Mouse (Mus musculus): Measurements from ENCODE around the gene Gnb5. TPM values are rescaled to one million over a fixed set of nuclear protein-coding genes. Genes with fewer than 3 reads are reported as not detected.

Gnb5 gene
- polyA plus RNA-seq, 1 experiment from 2014 or later, result 83.9 TPM

DNA sequence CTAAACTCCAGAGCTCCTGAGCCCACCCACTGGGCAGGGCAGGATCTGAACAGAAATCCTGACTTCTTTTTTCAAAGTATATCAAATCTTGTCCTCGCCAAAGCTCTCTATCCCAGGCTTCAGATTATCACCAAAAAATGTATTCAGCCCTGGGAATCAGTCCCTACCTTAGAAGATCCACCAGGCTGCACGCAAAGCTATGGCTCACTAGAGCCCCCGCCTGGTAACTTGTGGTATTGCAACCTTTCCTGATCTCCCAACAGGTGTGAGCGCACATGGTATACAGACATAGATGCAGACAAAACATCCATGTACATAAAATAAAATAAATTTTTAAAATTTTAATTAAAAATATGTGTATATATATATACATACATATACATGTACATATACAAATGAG, 5.9 kb downstream of the Gnb5 start:
- Histone ChIP-seq H3K27ac (replicated peaks) (no peak overlapping the region), H3K4me1 (replicated peaks) (peaks cover 25% of the 10 kb centered on the region), H3K4me2 (no peak overlapping the region), H3K9me3 (no peaks in the 10 kb centered on the region), H3K36me3 (no peaks in the 10 kb centered on the region), H3K4me3 (no peak overlapping the region), H3K9ac (no peak overlapping the region), H3K27me3 (no peaks in the 10 kb centered on the region)
- 16% methylated on average over 4 of the region's 4 CpGs for WGBS
- no peak for ATAC-seq (ENCODE audit: low FRiP score, low read depth)

DNA sequence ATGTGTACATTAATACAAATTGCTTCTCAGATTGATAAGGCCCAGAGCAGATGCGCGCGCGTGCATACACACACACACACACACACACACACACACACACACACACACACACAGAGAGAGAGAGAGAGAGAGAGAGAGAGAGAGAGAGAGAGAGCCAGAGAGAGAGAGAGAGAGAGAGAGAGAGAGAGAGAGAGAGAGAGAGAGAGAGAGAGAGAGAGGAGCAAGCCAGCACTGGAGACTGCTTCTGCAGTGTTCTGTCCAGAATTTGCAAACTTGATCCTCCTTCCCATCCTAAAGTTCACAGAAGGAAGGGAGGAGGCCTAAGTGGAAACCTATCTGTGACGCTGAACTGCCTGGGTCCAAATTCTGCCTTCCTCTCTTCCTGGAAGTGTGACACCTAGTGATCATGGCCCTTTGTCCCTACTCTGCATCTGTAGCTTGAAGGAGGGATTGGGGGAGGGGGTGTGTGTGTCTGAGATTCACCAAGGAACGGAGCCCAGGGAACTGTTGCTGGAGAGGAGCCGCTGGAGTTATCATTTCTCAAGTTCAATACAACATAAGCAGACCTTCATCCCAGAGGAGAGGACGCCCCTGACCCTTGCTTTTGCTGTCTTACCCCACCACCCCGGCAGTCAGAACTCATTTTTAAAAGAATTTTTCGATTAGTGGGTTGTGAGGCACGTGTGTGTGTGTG, 7.2 kb downstream of the Gnb5 start:
- WGBS, result 27% methylated on average over 11 of the region's 11 CpGs
- Histone ChIP-seq H3K27me3 (no peaks in the 10 kb centered on the region), H3K27ac (replicated peaks) (peak overlapping the region; percentile 92), H3K9me3 (no peaks in the 10 kb centered on the region), H3K4me1 (replicated peaks) (peaks cover 25% of the 10 kb centered on the region), H3K9ac (peak overlapping the region; percentile 80; the same call in 1 of the 2 replicates), H3K4me3 (peak overlapping the region; percentile 76), H3K36me3 (no peaks in the 10 kb centered on the region), H3K4me2 (peak overlapping the region; percentile 86)
- ATAC-seq (ENCODE audit: low FRiP score, low read depth), result peak; percentile 47

DNA sequence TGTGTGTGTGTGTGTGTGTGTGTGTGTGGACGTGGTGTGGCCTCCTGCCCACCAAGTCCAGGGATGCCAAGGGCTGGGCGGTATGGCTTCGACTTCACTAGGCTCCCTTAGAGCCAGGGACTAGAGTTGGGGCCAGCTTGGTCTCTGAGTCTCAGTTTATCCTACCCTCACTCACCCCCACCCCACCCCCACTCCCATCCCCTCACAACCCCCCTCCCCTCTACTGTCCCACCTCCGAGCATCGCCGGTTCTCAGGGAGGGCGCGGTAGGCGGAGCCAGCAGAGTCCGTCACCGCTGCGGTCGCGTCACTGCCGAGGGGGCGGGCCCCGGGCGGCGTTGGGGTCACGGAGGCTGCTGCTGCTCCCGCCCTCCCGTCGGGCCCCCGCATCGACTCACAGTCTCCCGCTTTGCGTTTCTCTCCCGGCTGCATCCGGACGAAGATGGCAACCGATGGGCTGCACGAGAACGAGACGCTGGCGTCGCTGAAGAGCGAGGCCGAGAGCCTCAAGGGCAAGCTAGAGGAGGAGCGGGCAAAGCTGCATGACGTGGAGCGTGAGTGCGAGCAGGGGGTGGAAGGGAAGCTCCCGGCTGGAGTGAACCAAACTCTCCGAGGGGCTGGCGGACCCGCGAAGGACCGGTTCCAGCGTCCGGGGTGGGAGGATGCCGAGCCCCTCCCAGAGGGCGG, 7.9 kb downstream of the Gnb5 start:
- peak overlapping the region; percentile 92 for H3K27ac ChIP-seq (replicated peaks)
- peak overlapping the region; percentile 76 for H3K4me3 ChIP-seq
- no peaks in the 10 kb centered on the region for H3K36me3 ChIP-seq
- peak overlapping the region; percentile 86 for H3K4me2 ChIP-seq
- ATAC-seq (ENCODE audit: low FRiP score, low read depth), result peak; percentile 88
- no peaks in the 10 kb centered on the region for H3K27me3 ChIP-seq
- peak overlapping the region; percentile 80 for H3K9ac ChIP-seq
- peaks cover 25% of the 10 kb centered on the region for H3K4me1 ChIP-seq (replicated peaks)
- WGBS, result under 1% methylated on average over 52 of the region's 52 CpGs
- no peaks in the 10 kb centered on the region for H3K9me3 ChIP-seq

DNA sequence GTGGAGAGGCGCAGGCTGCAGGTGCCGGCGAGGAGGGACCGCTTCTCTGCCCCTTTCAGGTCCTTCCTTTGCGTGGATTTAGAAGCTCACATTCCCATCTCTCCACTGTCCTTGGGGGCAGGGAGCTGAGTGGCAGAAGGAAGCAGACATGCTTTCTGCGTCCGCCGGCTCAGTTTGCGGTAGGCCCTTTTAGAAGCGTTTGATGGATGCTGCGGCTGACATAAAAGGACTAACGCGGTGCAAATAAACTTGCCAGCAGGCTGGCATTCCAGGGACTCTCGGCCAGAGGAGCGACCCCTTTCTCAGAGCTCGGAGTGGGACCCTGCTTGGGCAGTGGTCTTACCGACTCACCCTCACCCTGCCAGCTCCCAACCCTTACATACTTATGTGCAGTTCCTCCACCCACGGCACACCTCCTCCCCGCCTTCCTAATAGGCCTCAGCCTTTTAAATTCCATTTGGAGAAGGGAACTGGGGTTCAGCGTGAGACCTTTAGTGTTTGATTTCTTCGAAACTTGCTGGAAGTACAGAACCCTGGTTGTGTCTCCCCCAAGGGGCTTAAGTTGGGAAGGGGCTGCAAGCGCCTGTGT, 8.5 kb downstream of the Gnb5 start:
- peaks cover 29% of the 10 kb centered on the region for H3K4me1 ChIP-seq (replicated peaks)
- peak overlapping the region; percentile 80 for H3K9ac ChIP-seq
- H3K4me2 ChIP-seq, result peak overlapping the region; percentile 86
- peak overlapping the region; percentile 92 for H3K27ac ChIP-seq (replicated peaks)
- 2% methylated on average over 22 of the region's 22 CpGs for WGBS
- peak overlapping the region; percentile 76 for H3K4me3 ChIP-seq
- H3K36me3 ChIP-seq, result no peaks in the 10 kb centered on the region
- ATAC-seq (ENCODE audit: low FRiP score, low read depth), result 0 out of 2 replicates have a peak, but pooled peaks have one; percentile 4
- H3K9me3 ChIP-seq, result no peaks in the 10 kb centered on the region
- no peaks in the 10 kb centered on the region for H3K27me3 ChIP-seq

DNA sequence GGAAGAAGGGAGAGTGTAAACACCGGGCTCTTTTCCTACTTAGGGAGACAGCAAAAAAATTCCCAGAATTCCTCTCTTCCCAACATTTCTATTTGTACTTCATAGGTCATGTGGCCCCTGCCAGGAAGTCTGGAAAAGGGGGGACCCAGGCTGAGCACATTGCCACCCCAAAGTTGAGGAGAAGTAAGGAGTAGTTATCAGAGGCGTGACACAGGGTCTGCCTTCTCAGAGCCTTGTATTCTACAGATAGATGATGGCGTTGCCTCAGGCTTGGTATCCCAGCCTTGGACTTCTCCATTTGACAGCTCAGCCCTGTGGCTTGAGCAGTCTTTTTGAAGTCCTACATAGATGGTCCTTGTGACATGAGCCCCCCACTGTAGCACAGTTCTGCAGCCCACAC, 9.2 kb downstream of the Gnb5 start:
- Histone ChIP-seq H3K9ac (peak overlapping the region; percentile 80), H3K4me2 (peak overlapping the region; percentile 86), H3K27ac (replicated peaks) (no peak overlapping the region), H3K4me3 (peak overlapping the region; percentile 76), H3K9me3 (no peaks in the 10 kb centered on the region), H3K36me3 (no peaks in the 10 kb centered on the region), H3K4me1 (replicated peaks) (peaks cover 31% of the 10 kb centered on the region), H3K27me3 (no peaks in the 10 kb centered on the region)
- WGBS, result 66% methylated on average over 3 of the region's 3 CpGs
- no peak for ATAC-seq (ENCODE audit: low FRiP score, low read depth)

DNA sequence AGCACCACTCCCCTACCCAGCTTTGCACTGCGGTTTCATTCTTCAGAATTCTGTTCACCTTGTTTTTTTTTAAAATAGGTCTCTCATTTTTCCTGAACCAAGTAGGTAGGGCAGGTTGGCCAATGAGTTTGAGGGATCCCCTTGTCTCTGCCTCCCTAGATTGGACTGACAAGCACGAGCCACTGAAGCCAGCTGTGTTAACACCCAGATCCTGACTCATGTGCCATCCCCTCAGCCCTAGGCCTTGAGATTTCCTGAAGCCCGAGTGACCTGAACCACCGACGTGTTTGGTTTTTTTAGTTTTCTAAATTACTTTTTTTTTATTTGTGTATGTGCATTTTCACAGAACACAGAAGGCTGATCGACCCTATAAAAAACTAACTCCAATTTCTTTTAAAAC, 10.7 kb downstream of the Gnb5 start:
- H3K4me1 ChIP-seq (replicated peaks), result peaks cover 31% of the 10 kb centered on the region
- 95% methylated on average over 6 of the region's 6 CpGs for WGBS
- H3K9me3 ChIP-seq, result no peaks in the 10 kb centered on the region

DNA sequence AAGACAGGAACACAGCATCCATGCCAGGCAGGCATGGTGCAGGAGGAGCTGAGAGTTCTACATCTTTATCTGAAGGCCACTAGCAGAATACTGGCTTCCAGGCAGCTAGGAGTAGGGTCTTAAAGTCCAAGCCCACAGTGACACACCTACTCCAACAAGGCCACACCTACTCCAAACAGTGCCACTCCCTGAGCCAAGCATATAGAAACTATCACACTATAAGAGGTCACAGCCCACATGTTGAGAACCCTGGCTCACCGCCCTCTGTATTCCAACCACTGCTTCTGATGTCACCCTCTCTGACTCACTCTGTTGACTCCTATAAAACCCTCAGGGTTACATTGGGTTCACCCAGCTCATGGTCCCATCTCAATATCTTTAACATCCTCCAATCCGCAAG, 12.1 kb downstream of the Gnb5 start:
- no peak overlapping the region for H3K4me2 ChIP-seq
- 100% methylated on average over 2 of the region's 2 CpGs for WGBS
- no peak overlapping the region for H3K9ac ChIP-seq
- no peaks in the 10 kb centered on the region for H3K27me3 ChIP-seq
- H3K36me3 ChIP-seq, result no peaks in the 10 kb centered on the region
- H3K4me3 ChIP-seq, result no peak overlapping the region
- no peak for ATAC-seq (ENCODE audit: low FRiP score, low read depth)
- peaks cover 28% of the 10 kb centered on the region for H3K4me1 ChIP-seq (replicated peaks)
- no peaks in the 10 kb centered on the region for H3K9me3 ChIP-seq
- H3K27ac ChIP-seq (replicated peaks), result no peak overlapping the region

More for the DNA sequence above, 10.7 kb downstream of the Gnb5 start:
- Histone ChIP-seq H3K9ac (no peak overlapping the region), H3K4me3 (no peak overlapping the region), H3K27me3 (no peaks in the 10 kb centered on the region), H3K4me2 (no peak overlapping the region), H3K27ac (replicated peaks) (no peak overlapping the region), H3K36me3 (no peaks in the 10 kb centered on the region)
- no peak for ATAC-seq (ENCODE audit: low FRiP score, low read depth)

DNA sequence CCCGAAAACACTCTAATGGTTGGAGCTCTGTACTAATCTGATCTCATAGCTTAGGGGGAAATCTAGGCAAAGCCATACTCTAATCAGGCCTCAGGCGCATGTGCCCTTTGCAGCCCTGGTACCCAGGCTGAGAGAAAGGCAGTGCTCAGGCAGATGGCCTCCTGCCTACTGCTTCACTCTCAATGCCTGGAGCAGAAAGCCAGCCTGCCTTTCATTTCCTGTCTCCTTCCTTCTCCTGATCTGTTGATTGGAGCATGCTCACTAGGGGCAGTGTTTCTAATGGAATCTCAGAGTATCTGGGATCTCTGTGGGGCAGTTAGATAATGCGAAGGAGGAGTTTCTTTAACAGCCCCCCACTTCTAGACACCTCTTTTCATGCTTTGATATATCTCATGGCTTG, 13.3 kb downstream of the Gnb5 start:
- peak overlapping the region; percentile 40; the same call in 1 of the 2 replicates for H3K27ac ChIP-seq (replicated peaks)
- WGBS, result 74% methylated on average over 3 of the region's 3 CpGs
- H3K27me3 ChIP-seq, result no peaks in the 10 kb centered on the region
- no peaks in the 10 kb centered on the region for H3K36me3 ChIP-seq
- H3K9me3 ChIP-seq, result no peaks in the 10 kb centered on the region
- no peak overlapping the region for H3K9ac ChIP-seq
- no peak for ATAC-seq (ENCODE audit: low FRiP score, low read depth)
- H3K4me1 ChIP-seq (replicated peaks), result peaks cover 22% of the 10 kb centered on the region
- no peak overlapping the region for H3K4me2 ChIP-seq
- H3K4me3 ChIP-seq, result no peak overlapping the region

DNA sequence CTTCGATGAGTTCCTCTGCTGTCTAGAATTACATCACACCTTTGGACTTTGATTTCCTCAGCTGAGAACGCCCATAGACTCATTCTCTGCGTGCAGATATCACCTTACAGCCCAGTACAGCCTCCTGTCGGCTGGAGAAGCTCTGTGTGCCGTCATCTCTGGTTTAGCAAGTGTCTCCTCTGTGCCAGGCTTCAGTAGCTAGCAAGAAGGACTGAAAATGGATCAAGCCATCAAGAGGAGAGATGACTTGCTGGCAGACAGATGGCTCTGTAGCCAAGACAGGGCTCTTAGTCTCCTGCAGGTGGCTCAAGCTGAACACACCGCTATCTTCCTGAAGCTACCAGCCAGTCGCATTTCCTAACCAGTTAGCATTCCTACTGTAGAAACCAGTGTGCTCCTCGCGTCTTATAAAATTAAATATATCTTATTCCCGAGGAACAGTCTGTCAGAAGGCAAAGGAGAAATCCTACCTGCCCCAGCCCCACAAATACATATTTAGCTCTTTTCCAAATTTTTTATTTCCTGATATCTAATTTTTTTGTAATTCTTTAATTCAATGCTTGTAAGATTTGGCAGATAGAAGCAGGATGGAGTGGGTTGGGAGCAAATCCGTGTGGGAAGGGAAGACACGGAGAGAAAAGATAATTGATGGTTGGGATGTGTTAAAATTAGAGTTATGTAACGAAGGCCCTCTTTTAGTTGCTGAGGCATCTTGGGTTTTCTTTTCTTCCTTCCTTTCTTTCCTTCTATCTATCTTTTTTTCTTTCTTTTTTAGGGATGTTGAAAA, 16.2 kb downstream of the Gnb5 start:
- peaks cover 6% of the 10 kb centered on the region; the same call in 1 of the 2 replicates for H3K4me1 ChIP-seq (replicated peaks)
- H3K27me3 ChIP-seq, result no peaks in the 10 kb centered on the region
- no peak overlapping the region for H3K4me3 ChIP-seq
- no peaks in the 10 kb centered on the region for H3K36me3 ChIP-seq
- no peak overlapping the region for H3K9ac ChIP-seq
- H3K4me2 ChIP-seq, result no peak overlapping the region
- ATAC-seq (ENCODE audit: low FRiP score, low read depth), result no peak
- no peaks in the 10 kb centered on the region for H3K9me3 ChIP-seq
- no peak overlapping the region for H3K27ac ChIP-seq (replicated peaks)
- 84% methylated on average over 13 of the region's 13 CpGs for WGBS

DNA sequence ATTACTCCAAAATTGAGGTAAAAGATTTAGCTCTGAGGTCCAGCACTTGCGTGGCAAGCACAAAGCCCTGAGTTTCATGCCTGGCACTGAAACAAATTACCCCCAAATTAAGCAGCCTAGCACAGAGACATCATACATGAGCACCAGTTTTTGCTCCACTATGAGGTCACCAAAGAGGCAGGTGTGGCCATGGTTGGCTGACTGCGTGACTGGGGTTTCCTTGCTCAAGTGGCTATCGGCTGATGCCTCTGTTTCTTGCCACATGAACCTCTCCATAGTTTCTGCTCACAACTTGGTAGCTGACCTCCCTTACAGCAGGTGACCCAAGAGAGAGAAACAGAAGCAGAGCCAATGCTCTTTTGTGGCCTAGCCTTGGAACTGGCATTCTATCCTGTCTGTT, 22.0 kb downstream of the Gnb5 start:
- Histone ChIP-seq H3K4me3 (no peak overlapping the region), H3K4me2 (no peak overlapping the region), H3K4me1 (replicated peaks) (no peaks in the 10 kb centered on the region), H3K27ac (replicated peaks) (no peak overlapping the region), H3K9ac (no peak overlapping the region), H3K27me3 (no peaks in the 10 kb centered on the region), H3K36me3 (peaks cover 32% of the 10 kb centered on the region), H3K9me3 (no peaks in the 10 kb centered on the region)
- WGBS, result 95% methylated on average over 3 of the region's 3 CpGs
- ATAC-seq (ENCODE audit: low FRiP score, low read depth), result no peak

DNA sequence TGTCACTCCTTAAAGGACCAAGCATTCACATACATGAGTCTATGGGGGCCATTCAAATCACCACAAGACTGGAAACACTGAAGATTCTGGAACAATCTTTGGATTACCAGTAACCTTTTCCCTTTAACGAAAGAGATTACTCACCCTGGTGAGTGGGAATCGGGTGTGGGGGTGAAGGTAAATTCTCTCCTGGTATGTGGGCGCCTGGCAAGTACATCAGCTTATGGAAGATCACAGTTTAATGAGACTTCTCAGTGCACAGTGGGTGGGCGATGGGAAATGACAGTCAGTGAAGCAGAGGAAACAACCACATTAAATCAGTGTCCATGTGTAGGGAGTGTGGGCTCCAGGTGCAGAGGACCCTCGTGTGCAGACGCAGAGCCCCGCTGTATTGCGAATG, 24.7 kb downstream of the Gnb5 start:
- H3K27ac ChIP-seq (replicated peaks), result no peak overlapping the region
- no peak overlapping the region for H3K9ac ChIP-seq
- H3K4me1 ChIP-seq (replicated peaks), result no peaks in the 10 kb centered on the region
- no peak for ATAC-seq (ENCODE audit: low FRiP score, low read depth)
- H3K4me2 ChIP-seq, result no peak overlapping the region
- H3K27me3 ChIP-seq, result no peaks in the 10 kb centered on the region
- H3K4me3 ChIP-seq, result no peak overlapping the region
- WGBS, result 84% methylated on average over 8 of the region's 8 CpGs
- H3K9me3 ChIP-seq, result no peaks in the 10 kb centered on the region
- peaks cover 49% of the 10 kb centered on the region for H3K36me3 ChIP-seq

DNA sequence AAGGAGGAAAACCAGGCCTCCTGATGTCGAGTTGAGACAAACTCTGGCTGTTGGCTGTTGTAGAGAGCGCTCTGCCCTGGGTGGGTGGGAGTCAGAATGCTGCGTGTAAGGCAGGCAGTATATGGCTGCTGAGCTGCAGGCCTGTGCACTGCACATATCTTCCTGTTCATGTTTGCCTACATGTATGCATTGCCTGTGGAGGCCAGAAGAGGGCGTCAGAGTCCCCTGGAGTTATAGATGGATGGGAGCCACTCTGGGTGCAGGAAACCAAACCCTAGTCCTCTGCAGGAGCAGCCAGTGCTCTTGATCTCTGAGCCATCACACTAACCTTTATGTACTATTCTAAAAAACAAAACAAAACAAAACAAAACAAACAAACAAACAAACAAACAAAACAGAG, 28.4 kb downstream of the Gnb5 start:
- H3K9ac ChIP-seq, result no peak overlapping the region
- H3K4me3 ChIP-seq, result no peak overlapping the region
- no peak overlapping the region for H3K27ac ChIP-seq (replicated peaks)
- no peaks in the 10 kb centered on the region for H3K4me1 ChIP-seq (replicated peaks)
- H3K4me2 ChIP-seq, result no peak overlapping the region
- H3K36me3 ChIP-seq, result peaks cover 73% of the 10 kb centered on the region
- WGBS, result 89% methylated on average over 4 of the region's 4 CpGs
- no peaks in the 10 kb centered on the region for H3K9me3 ChIP-seq
- no peak for ATAC-seq (ENCODE audit: low FRiP score, low read depth)
- H3K27me3 ChIP-seq, result no peaks in the 10 kb centered on the region

Data from hindbrain, embryonic 15.5 days (tissue).